Mouse (Mus musculus): ENCODE measurements at regions not wholly inside any gene's neighbourhood (a gene's known extent, or its start where the extent isn't known, plus 50 kb on each side); places are given as distances from the start of the nearest gene placed in this dataset.

GRCm38 (mm10) chr4:148744053-148744452, 60.2 kb upstream of the Casz1 start:
- Histone ChIP-seq H3K27ac (ENCODE audit: control insufficient read depth, low read depth, low read length) (no peak overlapping the region), H3K79me2 (ENCODE audit: control insufficient read depth, insufficient read depth, low read length, poor library complexity) (no peaks in the 10 kb centered on the region; the same call in 1 of the 2 replicates), H3K4me3 (ENCODE audit: control insufficient read depth in 1 of 2, insufficient read depth in 1 of 2, low read depth in 2 of 2, low read length in 2 of 2) (peak overlapping the region; percentile 38 to 47), H3K36me3 (ENCODE audit: control insufficient read depth in 1 of 2, insufficient read depth in 2 of 2, low read length in 2 of 2) (no peaks in the 10 kb centered on the region), H3K9ac (ENCODE audit: control insufficient read depth, low read depth, low read length, poor library complexity, severe bottlenecking) (peak overlapping the region; percentile 56), H3K27me3 (ENCODE audit: control insufficient read depth in 1 of 2, insufficient read depth in 2 of 2, low read length in 2 of 2) (no peaks in the 10 kb centered on the region), H3K9me3 (replicated peaks; ENCODE audit: insufficient read depth, low read length) (no peaks in the 10 kb centered on the region), H3K4me1 (ENCODE audit: control insufficient read depth in 1 of 2, insufficient read depth in 2 of 2, low read length in 2 of 2) (peaks cover 0 to 8% of the 10 kb centered on the region in 2 experiments; a peak in 1 of 4 replicates)
- peak; percentile 44 for DNase-seq (ENCODE audit: low read depth, low spot score)
- TF ChIP-seq MAFK (IDR thresholded peaks at IDR 0.05; ENCODE audit: borderline replicate concordance, low read depth, low read length): no peak
- TF ChIP-seq RAD21 (IDR thresholded peaks at IDR 0.05; ENCODE audit: low read depth, low read length): no peak
- TF ChIP-seq POLR2A (IDR thresholded peaks at IDR 0.05; ENCODE audit: control insufficient read depth in 1 of 2, insufficient read depth in 1 of 2, low read depth in 1 of 2, low read length in 2 of 2, poor library complexity in 1 of 2): peak; percentile 29 to 33; a peak in 1 of 4 replicates
- TF ChIP-seq HCFC1 (IDR thresholded peaks at IDR 0.05; ENCODE audit: low read depth, low read length): peak; percentile 72
- no peak for TF ChIP-seq MXI1 (IDR thresholded peaks at IDR 0.05; ENCODE audit: low read depth, low read length)
- TF ChIP-seq POLR2AphosphoS5 (IDR thresholded peaks at IDR 0.05; ENCODE audit: borderline replicate concordance, low read depth, low read length): no peak
- TF ChIP-seq MEF2A (IDR thresholded peaks at IDR 0.05; ENCODE audit: extremely low read depth, insufficient replicate concordance, low read depth, low read length, poor library complexity, severe bottlenecking): no peak
- TF ChIP-seq SIN3A (IDR thresholded peaks at IDR 0.05; ENCODE audit: low read length): no peak
- no peak for TF ChIP-seq ZMIZ1 (IDR thresholded peaks at IDR 0.05; ENCODE audit: low read depth, low read length)
- no peak for TF ChIP-seq MAX (IDR thresholded peaks at IDR 0.05; ENCODE audit: low read length)
- no peak for TF ChIP-seq ZKSCAN1 (IDR thresholded peaks at IDR 0.05; ENCODE audit: low read depth, low read length)
- TF ChIP-seq UBTF (IDR thresholded peaks at IDR 0.05; ENCODE audit: borderline replicate concordance, insufficient read depth, low read depth, low read length): no peak
- no peak for TF ChIP-seq EP300 (IDR thresholded peaks at IDR 0.05; ENCODE audit: low read depth in 1 of 2, low read length in 2 of 2)

DNA sequence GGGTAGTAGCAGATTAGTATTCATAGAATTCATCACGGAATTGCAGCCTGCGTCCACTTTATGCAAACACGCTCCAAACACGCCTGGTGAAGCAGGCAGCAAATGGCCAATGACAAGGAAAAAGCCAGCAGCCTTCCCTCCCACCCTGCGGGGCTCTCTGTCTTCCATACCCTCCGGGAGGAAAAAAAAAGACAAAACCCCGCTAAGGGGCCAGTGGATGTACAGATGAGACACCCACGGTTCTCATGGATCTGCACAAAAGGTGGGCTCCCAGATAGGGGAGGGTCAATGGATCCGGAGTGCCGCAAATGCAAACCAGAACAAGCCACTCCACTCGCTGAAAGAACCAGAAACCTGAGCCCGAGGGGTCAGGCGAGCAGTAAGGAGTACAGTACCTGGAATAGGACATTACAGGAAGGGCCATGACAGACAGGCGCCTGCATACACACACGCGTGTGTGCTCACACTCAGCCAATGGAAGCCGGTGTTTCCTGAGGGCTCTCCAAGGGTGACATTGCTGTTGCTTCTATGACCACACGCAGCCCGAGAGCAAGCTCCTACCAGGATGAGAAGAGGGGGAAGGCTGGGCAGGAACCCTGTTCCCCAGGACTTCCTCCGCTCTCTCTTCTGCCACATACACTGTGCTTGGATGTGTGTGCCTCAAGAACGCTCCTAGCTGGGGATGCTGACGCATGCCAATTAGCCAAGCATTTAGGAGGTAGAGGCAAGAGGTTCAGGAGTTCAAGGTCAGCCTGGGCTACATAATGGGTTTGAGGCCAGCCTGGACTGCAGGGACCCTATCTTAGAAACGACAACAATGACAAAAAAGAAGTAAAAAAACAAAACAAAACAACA, 57.5 kb upstream of the Casz1 start:
- H3K27ac ChIP-seq (ENCODE audit: control insufficient read depth, low read depth, low read length): no peak overlapping the region
- peaks cover 0 to 8% of the 10 kb centered on the region in 2 experiments; a peak in 1 of 4 replicates for H3K4me1 ChIP-seq (ENCODE audit: control insufficient read depth in 1 of 2, insufficient read depth in 2 of 2, low read length in 2 of 2)
- H3K27me3 ChIP-seq (ENCODE audit: control insufficient read depth in 1 of 2, insufficient read depth in 2 of 2, low read length in 2 of 2): no peaks in the 10 kb centered on the region
- H3K9ac ChIP-seq (ENCODE audit: control insufficient read depth, low read depth, low read length, poor library complexity, severe bottlenecking): no peak overlapping the region
- H3K79me2 ChIP-seq (ENCODE audit: control insufficient read depth, insufficient read depth, low read length, poor library complexity): no peaks in the 10 kb centered on the region; the same call in 1 of the 2 replicates
- H3K36me3 ChIP-seq (ENCODE audit: control insufficient read depth in 1 of 2, insufficient read depth in 2 of 2, low read length in 2 of 2): no peaks in the 10 kb centered on the region
- DNase-seq (ENCODE audit: low read depth, low spot score): no peak
- TF ChIP-seq POLR2A (IDR thresholded peaks at IDR 0.05; ENCODE audit: control insufficient read depth in 1 of 2, insufficient read depth in 1 of 2, low read depth in 1 of 2, low read length in 2 of 2, poor library complexity in 1 of 2) (no peak), MYC (IDR thresholded peaks at IDR 0.05; ENCODE audit: low read depth, low read length) (no peak), SIN3A (IDR thresholded peaks at IDR 0.05; ENCODE audit: low read length) (no peak), SMC3 (IDR thresholded peaks at IDR 0.05; ENCODE audit: low read depth, low read length) (no peak)
- no peak overlapping the region for H3K4me3 ChIP-seq (ENCODE audit: control insufficient read depth in 1 of 2, insufficient read depth in 1 of 2, low read depth in 2 of 2, low read length in 2 of 2)
- H3K9me3 ChIP-seq (replicated peaks; ENCODE audit: insufficient read depth, low read length): no peaks in the 10 kb centered on the region

All from MEL (cell line).